Mouse (Mus musculus) liver, embryonic 14.5 days (tissue): ENCODE data around the gene Zfpm1. TPM values are rescaled to one million over a fixed set of nuclear protein-coding genes. Genes with fewer than 3 reads are reported as not detected.
A peak's percentile ranks its signal among the peaks of the same experiment; 100 is the strongest.

Experiments
- ATAC-seq: fragments of 200-750 bp; cut with Nextera tagmentation; 2 replicates; pipeline ENCODE4 v1.8.0; 2017; ENCODE audit warnings: moderate number of reproducible peaks, mild to moderate bottlenecking, moderate library complexity; ENCODE audit not compliant: insufficient read depth
- DNase-seq, 3 experiments: peaks; one replicate each; pipeline ENCODE4 v3.0.0-alpha.2; 2012 to 2013; ENCODE audit warnings: low read depth in 3 of 3, low spot score in 3 of 3
- H3K27ac ChIP-seq: fragments of 300-500 bp; sonication (generic); 2 replicates; pipeline ENCODE4 v1.5.1; 2014; ENCODE audit warnings: moderate library complexity, mild to moderate bottlenecking, control low read depth, inconsistent platforms
- H3K27me3 ChIP-seq: fragments of 300-500 bp; sonication (generic); 2 replicates; pipeline ENCODE4 v1.6.1; 2014; ENCODE audit warnings: mild to moderate bottlenecking, low read length, moderate library complexity; ENCODE audit not compliant: control insufficient read depth, insufficient read depth
- H3K36me3 ChIP-seq: fragments of 300-500 bp; sonication (generic); replicated peaks from 2 replicates; pipeline ENCODE4 v1.6.1; 2014; ENCODE audit warnings: low read depth; ENCODE audit not compliant: control insufficient read depth, insufficient read depth
- H3K4me1 ChIP-seq, 2 experiments: fragments of 200-500 bp in 1 of 2; fragments of 300-500 bp in 1 of 2; sonication (generic) in 1 of 2; replicated peaks; 2 replicates each; pipeline ENCODE4 v1.6.1; 2012 to 2014; ENCODE audit warnings: antibody characterized with exemption in 1 of 2, inconsistent platforms in 1 of 2, low read length in 1 of 2; ENCODE audit not compliant: control insufficient read depth in 2 of 2, insufficient read depth in 2 of 2
- H3K4me2 ChIP-seq: fragments of 300-500 bp; sonication (generic); 2 replicates; pipeline ENCODE4 v1.6.1; 2014; ENCODE audit warnings: low read depth, mild to moderate bottlenecking, control low read depth, moderate library complexity
- H3K4me3 ChIP-seq, 2 experiments: fragments of 200-500 bp in 1 of 2; fragments of 300-500 bp in 1 of 2; sonication (generic) in 1 of 2; 2 replicates each; pipeline ENCODE4 v1.5.1; 2012 to 2014; ENCODE audit warnings: low read depth in 2 of 2, low read length in 2 of 2, mild to moderate bottlenecking in 2 of 2, control low read depth in 1 of 2, inconsistent platforms in 1 of 2, moderate library complexity in 1 of 2; ENCODE audit not compliant: insufficient read depth in 1 of 2
- H3K9ac ChIP-seq: fragments of 300-500 bp; sonication (generic); replicated peaks from 2 replicates; pipeline ENCODE4 v1.6.1; 2014; ENCODE audit warnings: mild to moderate bottlenecking, control low read depth, moderate library complexity
- H3K9me3 ChIP-seq: fragments of 300-500 bp; sonication (generic); 2 replicates; pipeline ENCODE4 v1.6.1; 2016; ENCODE audit warnings: low read length, mixed read lengths; ENCODE audit not compliant: control insufficient read depth
- CTCF ChIP-seq: IDR thresholded peaks from 2 replicates; pipeline ENCODE4 v1.5.1; 2016; ENCODE audit warnings: antibody characterized with exemption, low read depth, control low read depth
- EP300 ChIP-seq: IDR thresholded peaks from 2 replicates; pipeline ENCODE4 v1.6.1; 2016; ENCODE audit warnings: antibody characterized with exemption, low read depth
- WGBS: fragments of 180-500 bp; shearing (Covaris S2); extraction: QIAGEN DNeasy Blood & Tissue Kit; methylation state at CpG from one replicate; pipeline ENCODE4 v1.1.7; 2014; ENCODE audit not compliant: insufficient replicate concordance; 5-methylcytosine and 5-hydroxymethylcytosine counted together
- polyA plus RNA-seq, 2 experiments: library from polyadenylated mRNA; depleted of rRNA in 1 of 2; stranded (reverse) in 1 of 2; unstranded in 1 of 2; fragments of >200 nt; fragmentation: Nextera tagmentation in 1 of 2; extraction: Ambion mirVana in 1 of 2; gene quantifications; 2 replicates each; pipeline versions ENCODE4 v1.2.1 to v1.2.3; 2012 to 2014

The Zfpm1 gene
- polyA plus RNA-seq (2012; rRNA removed) (69.6 and 80.3 TPM in 2 replicates), polyA plus RNA-seq (2014; fragmentation: Nextera tagmentation; extraction: Ambion mirVana) (13.3 and 16.2 TPM in 2 replicates)

DNA sequence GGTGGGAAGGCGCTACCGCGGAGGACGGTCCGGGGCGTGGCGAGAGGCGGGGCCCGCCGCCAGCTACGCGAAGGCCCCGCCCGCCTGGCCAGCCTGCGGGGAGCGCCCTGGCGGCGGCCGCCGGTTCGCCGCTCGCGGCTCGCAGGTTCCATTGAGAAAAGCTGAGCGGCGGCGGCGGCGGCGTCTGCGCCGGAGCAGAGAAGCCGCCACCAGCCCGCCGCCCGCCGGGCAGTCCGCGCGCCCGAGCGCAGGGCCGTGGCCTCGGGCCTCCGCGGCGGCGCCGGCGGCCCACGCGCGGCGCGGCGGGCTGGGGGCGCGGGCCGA, at the start of gene Zfpm1:
TSS of gene Zfpm1 (plus strand) at position 107 of the 324 bp plus-strand sequence.
- Histone ChIP-seq H3K4me1 (peaks cover 39 to 40% of the 10 kb centered on the region in 2 experiments), H3K36me3 (peaks cover under 1% of the 10 kb centered on the region; the same call in 1 of the 2 replicates), H3K9ac (peak within 1 kb of the TSS; percentile 93), H3K27me3 (no peaks in the 10 kb centered on the region), H3K9me3 (no peaks in the 10 kb centered on the region), H3K27ac (peak within 1 kb of the TSS; percentile 98), H3K4me3 (peak within 1 kb of the TSS; percentile 89 to 91), H3K4me2 (peak within 1 kb of the TSS; percentile 93)
- ATAC-seq (no peak), DNase-seq (no peak)
- no peak for TF ChIP-seq EP300
- no peak for TF ChIP-seq CTCF
- 1% methylated on average over 30 of the region's 60 CpGs for WGBS

- ATAC-seq (no peak), DNase-seq (no peak)
- WGBS, result 41% methylated on average over 11 of the region's 11 CpGs
- TF ChIP-seq CTCF (no peak; the same call in 1 of the 2 replicates), EP300 (no peak)
- no peak overlapping the region for H3K4me3 ChIP-seq
- peaks cover 33% of the 10 kb centered on the region for H3K27me3 ChIP-seq
- H3K36me3 ChIP-seq, result no peaks in the 10 kb centered on the region
- H3K9me3 ChIP-seq, result no peaks in the 10 kb centered on the region
- no peaks in the 10 kb centered on the region for H3K4me1 ChIP-seq
- H3K4me2 ChIP-seq, result no peak overlapping the region
- no peak overlapping the region for H3K27ac ChIP-seq
- no peak overlapping the region for H3K9ac ChIP-seq
These were observed 47.9 kb upstream of the Zfpm1 start for GRCm38 (mm10) chr8:122234055-122234454.

GRCm38 (mm10) chr8:122236521-122236920, 45.4 kb upstream of the Zfpm1 start:
- DNase-seq (no peak), ATAC-seq (no peak)
- 70% methylated on average over 3 of the region's 3 CpGs for WGBS
- H3K27me3 ChIP-seq, result peaks cover 9% of the 10 kb centered on the region
- TF ChIP-seq CTCF (no peak), EP300 (no peak)
- no peak overlapping the region for H3K9ac ChIP-seq
- H3K9me3 ChIP-seq, result no peaks in the 10 kb centered on the region
- H3K4me1 ChIP-seq, result no peaks in the 10 kb centered on the region
- no peak overlapping the region for H3K27ac ChIP-seq
- H3K36me3 ChIP-seq, result no peaks in the 10 kb centered on the region
- no peak overlapping the region for H3K4me3 ChIP-seq
- no peak overlapping the region for H3K4me2 ChIP-seq

DNA sequence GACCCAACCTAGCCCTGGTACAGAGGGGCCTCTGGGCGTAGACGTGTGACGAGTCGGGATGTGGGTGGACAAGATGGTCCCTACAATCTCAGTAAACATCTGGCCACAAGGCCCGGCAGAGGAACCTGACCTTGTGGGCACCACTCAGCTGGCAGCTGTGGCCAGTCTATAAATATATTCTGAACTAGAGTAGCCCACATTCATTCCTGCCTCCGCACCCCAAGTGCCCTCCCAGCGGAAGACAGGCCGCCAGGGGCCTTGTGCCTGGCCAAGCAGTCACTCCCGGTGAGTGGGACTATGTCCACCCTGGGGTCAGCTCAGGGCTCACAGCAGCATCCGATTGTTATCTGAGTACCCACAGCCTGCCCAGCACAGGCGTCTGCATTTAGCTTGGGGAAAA, 43.7 kb upstream of the Zfpm1 start:
- no peaks in the 10 kb centered on the region; the same call in 1 of the 2 replicates for H3K27me3 ChIP-seq
- no peak overlapping the region for H3K4me3 ChIP-seq
- 68% methylated on average over 11 of the region's 11 CpGs for WGBS
- no peak overlapping the region for H3K4me2 ChIP-seq
- H3K4me1 ChIP-seq, result no peaks in the 10 kb centered on the region
- no peak for TF ChIP-seq CTCF
- H3K9ac ChIP-seq, result no peak overlapping the region
- no peak overlapping the region for H3K27ac ChIP-seq
- H3K36me3 ChIP-seq, result no peaks in the 10 kb centered on the region
- no peak for ATAC-seq
- H3K9me3 ChIP-seq, result no peaks in the 10 kb centered on the region
- DNase-seq, result no peak

- Histone ChIP-seq H3K9ac (no peak overlapping the region), H3K4me1 (no peaks in the 10 kb centered on the region), H3K27ac (no peak overlapping the region), H3K27me3 (no peaks in the 10 kb centered on the region), H3K4me2 (no peak overlapping the region), H3K36me3 (no peaks in the 10 kb centered on the region), H3K9me3 (no peaks in the 10 kb centered on the region), H3K4me3 (no peak overlapping the region)
- WGBS, result 62% methylated on average over 8 of the region's 8 CpGs
- TF ChIP-seq EP300 (no peak), CTCF (no peak)
- no peak for DNase-seq
- no peak for ATAC-seq
These were observed 43.2 kb upstream of the Zfpm1 start for GRCm38 (mm10) chr8:122238731-122239130.
